Mouse (Mus musculus) embryo, embryonic 11.5 days (tissue): ENCODE measurements around the gene Mansc4.
A peak's percentile ranks its signal among the peaks of the same experiment; 100 is the strongest.

ENCODE experiments used
- DNase-seq: peaks from one replicate; pipeline ENCODE4 v3.0.0-alpha.2; 2012; ENCODE audit warnings: low read depth, low spot score

Gene Mansc4

DNA sequence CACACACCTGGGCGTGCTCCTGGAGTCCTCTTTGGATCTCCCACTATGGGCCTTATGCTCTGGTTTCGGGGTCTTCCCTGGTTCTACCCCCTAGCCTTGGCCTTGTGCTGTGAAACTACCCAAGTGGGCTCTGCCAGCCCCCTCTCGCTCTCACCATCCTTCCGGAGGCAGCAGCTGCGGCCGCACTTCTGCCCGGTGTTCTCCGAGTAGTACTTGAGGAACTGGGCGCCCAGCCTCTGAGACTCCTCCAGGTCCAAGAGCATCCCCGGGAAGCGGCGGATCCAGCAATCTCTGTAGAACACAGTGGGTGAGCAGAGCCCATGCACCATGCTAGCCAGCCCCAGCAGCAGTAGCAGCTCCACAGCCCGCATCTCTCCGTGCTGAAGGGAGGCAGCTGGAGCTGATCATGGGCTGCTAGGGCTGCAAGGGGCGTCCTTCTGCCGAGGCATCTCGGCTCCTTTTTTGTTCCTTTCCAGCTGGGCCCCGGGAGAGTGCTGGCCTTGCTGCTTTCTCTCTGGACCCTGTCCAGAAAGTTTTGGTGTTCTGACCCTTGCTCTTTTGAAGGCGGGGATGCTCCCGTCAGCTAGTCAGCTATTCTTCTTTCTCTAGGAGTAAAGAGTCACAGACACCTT lies at the start of gene Mansc4:
Gene Mansc4 (minus strand): TSS at position 439 of the 632 bp plus-strand sequence.
- DNase-seq: peak; percentile 36

DNA sequence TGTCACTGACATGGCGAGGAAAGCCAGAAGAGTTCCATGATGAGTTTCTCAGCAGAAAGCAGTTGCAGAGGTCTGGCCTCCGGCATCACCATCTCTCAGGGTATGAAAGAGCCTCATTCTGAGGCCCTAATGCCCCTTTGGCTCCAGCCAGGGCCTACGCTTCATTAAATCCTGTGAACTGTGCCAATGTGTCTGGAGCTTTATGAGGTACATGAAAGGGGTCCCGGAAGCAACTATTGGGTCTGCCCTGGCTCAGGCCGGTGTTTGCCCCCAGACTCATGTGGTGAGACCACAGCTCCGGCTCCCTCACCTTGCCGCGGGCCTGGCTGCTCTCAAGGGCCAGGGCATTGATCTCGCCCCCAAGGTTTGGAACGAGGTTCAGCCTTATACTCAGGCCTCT lies 40.4 kb upstream of the Mansc4 start:
- no peak for DNase-seq

DNA sequence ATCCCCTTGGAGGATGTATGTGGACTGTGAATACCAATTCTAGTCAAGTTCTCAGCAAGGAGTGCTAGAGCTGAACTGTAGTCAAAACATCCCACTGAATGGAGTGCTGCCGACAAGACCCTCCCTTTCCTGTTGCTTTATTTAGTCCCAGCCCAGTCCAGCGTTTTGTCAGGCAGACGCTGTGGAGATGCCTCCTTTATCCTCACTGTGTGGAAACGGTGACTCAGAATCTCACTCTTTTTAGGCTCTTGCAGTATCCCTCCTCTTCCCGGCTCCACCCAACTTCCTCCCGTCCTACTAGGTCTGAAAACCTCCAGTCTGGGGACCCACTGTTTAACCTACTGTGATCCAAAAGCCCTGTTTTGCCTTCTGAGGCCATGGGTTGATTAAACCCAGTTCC lies 34.5 kb upstream of the Mansc4 start:
- DNase-seq: no peak

DNA sequence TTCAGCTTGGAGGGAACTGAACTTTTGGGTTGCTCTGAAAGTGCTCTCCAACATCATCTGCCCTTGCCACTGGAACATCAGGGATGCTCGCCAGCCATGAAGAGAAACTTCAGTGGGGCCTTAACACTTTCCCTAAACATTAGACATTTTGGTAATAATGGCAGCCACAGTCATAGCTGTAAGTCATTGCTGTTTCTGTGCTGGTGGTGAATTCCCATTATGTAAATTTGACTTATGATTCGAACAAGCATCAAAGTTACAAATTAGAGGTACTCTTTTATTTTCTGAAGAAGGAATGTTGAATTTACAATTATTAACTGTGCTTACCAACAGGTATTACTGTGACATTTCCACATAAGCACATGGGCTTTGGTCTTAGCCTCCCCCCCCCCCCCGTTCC lies 31.4 kb upstream of the Mansc4 start:
- DNase-seq: no peak

DNA sequence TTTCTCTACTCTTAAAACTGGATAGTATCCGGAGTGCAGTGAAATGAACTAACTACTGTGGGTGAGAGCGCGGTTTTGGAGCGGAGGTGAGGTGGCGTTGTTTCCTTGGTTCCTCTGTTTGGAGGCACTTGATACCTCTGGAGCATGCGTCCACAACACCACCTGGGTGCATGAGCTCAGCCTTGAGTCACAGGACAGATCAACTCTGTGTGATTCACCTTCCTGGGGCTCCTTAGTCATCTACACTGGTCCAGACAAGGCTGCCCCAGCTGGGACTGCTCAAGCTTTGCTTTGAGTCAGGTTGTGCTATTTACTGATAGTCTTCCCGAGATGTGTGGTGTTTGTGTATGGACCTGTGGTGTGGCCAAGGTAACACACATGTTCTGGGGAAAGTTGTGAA lies 30.9 kb upstream of the Mansc4 start:
- no peak for DNase-seq

DNA sequence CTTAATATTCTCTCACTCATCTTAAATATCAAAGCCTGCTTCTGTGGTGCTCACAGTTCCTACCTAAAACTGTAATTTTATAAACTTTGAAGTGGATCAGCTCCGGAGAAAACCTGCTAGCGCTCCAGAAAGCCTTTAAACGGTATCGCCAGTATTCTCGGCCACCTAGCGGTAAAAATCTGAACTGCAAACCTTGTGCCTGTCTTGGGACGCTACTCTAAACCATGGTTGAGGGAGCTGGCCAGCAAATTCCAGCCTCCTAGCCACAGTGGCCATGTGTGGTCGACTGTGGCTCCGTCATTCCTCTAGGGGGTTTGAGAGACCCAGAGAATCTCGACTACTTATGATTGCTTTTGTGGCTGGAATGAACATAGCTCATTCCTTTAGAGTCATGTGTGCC lies 29.7 kb upstream of the Mansc4 start:
- peak; percentile 80 for DNase-seq

DNA sequence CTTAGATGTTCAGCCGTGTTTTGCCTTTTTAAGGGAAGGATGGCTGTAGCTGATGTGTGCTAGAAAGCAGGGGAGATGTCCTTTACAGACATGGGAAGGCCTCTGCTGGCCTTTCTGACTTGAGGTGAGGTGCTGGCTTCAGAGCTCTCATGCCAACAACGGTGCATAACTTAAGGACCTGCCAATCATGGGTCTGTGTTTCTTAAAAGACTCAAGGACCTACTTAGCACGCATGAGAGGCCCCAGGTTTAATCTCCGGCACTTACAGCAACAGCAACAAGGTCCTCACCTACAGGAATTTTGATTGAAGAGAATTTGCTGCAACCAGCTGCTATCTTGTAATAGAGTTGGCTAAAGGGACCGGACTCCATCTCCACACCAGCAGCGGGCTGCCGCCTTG lies 22.5 kb upstream of the Mansc4 start:
- no peak for DNase-seq

DNA sequence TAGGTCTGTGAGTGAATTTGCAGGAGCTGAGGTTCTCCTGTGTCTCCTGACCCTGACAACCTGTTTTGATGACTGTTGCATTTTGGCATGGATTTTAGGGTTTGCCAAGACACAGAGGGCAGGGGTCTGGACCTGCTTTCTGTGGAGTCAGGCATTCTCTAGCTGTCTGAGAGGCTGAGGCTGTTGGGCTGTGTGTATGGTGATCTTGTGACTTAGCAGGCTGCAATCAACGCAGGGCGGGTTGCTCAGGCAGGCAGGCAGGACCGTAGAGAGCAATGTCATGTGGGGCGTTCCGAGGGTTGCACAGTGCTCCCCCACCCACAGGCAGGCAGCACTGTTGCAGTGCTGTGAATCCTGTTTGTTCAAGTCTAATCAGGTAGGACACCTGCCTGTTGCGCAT lies 19.9 kb upstream of the Mansc4 start:
- DNase-seq: no peak

DNA sequence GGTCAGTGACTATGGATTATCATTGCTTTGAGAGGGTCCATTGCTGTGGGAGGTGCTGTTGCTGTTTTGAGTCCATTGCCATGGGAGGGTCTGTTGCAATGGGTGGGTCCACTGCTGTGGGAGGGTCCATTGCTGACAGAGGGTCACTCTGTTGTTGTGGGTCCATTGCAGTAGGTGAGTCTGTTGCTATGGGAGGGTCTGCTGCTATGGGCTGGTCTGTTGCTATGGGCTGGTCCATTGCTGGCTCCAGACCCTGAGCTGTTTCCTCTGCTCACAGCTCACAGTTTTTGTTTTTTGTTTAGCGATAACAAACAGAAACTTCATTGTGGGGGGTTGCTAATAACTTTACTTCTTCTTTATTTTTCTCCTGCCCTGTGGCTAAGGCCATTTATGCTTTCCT lies 18.7 kb upstream of the Mansc4 start:
- no peak for DNase-seq

DNA sequence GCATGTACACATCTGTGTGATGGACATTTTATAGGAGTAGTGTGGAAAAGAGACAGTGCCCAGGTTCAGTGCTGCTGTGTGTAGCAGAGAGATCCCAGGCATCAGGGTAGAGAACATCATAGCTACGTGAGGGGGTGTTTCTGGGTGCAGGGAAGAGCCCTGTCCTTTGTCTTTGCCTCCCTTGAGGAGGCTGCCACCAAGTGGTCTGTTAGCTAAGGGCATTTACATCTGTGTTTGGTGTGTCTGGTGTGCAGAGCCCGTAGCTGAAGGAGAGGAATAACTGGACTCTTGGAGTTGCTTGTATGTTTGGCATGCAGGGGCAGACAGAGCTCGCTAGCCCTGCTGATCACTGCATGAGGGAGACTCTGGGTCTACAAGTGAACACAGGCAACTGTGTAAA lies 15.5 kb upstream of the Mansc4 start:
- DNase-seq: no peak

DNA sequence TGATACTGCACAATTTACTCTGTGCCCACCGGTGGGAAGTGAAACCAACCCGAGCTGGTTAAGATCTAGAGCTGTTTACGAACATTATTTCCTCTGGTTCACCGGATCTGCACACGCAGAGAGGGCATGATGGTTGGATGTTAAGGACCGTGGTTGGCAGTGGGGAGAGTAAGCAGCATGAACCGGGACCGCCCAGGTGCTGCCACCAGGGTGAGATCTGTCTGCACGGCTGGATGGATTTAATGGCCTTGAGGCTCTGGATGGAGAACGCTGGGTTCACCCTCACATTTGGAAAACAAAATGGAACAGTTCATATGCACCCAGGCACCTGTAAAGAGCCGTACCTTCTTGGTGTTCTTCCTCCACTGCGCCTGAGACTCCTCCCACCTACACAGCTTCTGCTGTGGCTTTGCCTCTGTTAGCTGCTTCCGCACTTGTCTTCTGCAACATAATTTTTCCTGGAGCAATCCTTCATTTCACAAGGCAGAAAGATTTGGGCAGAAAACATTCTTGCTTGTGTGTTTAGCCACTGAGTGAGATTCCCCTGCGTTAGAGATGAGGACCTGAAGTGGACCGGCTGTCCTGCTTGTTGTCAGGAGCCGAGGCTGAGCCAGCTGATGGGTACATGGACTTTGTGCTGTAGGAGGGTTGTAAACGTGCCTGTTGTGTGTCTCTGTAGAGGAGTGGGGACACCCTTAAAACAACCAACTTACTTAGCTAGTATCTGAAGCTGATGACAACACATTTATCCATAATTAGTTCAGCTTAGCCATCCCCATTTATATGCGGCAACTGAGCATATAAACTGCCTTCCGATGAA lies 12.8 kb upstream of the Mansc4 start:
- DNase-seq: no peak

DNA sequence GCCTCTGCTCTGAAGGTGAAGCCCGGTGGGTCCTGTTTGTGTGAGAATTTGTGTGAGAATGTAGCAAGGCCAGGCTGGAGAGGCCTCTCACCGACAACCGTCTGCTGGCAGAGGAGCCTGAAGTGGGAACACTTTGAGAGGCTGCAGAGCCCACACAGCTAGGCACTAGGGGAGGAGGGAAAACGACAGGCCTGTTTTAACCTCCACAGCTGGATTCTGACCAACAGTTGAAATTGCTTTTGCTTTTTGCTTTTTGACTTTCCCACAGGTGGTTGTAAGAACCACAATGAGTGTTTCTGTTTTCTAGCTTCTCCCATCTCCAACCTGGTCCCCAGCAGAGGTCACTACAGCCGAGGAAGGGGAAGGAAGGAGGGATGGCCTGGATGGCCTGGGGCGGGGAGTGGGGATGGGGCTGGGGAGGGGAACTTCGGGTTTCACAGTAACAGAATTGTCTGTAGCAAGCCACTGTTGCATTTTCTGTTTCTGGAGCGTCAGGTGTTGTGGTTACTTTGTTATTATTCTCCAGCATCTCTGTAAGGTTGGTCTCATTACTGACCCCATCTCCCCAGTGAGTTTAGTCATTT lies 10.6 kb upstream of the Mansc4 start:
- DNase-seq: no peak

DNA sequence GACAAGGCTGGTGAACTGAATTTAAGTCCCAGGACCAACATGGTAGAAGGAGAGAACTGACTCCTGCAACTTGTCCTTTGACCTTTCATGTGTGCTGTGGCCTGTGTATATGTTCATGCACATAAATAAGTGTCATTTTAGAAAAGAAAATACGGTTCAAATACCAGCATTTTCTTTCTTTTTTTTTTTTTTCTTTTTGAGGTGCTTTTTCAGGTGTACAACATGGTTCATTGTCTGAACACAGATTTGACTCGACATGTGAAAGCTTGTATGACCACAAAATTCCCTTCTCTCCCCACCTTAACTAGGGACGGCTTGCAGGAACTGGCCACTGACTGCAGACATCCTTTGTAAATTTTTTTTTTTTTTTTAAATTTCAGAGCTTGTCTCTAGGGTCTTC lies 10.1 kb upstream of the Mansc4 start:
- DNase-seq: no peak

DNA sequence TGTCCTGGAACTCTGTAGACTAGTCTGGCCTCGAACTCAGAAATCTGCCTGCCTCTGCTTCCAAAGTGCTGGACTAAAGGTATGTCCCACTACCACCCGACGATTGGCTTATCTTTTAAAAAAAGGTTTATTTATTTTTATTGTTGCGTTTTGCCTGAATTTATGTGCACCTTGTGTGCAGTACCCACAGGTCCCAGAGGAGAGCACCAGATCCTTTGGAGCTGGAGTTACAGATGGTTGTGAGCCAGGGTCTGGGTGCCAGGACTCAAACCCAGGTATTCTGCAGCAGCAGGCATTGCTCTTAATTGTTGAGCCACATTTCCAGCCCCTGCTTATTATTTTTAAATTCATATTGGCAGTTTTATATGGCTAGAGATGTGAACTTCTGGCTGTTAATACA lies 9.3 kb upstream of the Mansc4 start:
- DNase-seq: no peak

DNA sequence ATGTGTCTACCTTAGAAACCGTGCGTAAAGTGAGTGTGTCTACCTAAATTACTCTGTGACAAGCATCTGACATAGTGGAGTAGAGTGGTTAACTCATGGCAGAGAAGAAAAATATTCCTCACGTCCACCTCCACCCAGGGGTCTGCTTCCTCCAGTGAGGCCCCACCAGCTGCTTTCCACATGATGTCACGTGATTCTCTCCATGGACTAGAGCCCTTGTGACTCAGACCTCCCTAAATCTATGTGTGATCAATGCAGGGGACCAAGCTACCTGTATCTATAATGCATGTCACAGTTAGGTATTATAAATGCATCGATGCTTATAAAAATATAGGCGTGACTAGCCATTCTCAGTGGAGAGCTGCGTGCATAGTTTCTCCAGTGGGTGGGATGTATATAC lies 7.9 kb upstream of the Mansc4 start:
- no peak for DNase-seq

DNA sequence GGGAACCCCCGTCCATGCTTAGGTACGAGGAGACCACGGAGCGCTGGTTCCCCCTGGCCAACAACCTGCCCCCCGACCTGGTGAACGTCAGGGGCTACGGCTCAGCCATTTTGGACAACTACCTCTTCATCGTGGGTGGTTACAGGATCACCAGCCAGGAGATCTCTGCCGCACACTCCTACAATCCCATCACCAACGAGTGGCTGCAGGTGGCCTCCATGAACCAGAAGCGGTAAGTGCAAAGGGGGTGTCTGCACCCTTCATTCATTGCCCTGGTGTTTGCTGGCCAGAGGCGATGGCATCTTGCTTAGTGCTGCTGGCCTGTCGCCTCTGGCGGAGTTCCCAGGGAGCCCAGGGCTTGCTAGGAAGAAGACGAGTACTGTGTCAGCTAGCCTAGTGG lies 5.3 kb upstream of the Mansc4 start:
- no peak for DNase-seq

DNA sequence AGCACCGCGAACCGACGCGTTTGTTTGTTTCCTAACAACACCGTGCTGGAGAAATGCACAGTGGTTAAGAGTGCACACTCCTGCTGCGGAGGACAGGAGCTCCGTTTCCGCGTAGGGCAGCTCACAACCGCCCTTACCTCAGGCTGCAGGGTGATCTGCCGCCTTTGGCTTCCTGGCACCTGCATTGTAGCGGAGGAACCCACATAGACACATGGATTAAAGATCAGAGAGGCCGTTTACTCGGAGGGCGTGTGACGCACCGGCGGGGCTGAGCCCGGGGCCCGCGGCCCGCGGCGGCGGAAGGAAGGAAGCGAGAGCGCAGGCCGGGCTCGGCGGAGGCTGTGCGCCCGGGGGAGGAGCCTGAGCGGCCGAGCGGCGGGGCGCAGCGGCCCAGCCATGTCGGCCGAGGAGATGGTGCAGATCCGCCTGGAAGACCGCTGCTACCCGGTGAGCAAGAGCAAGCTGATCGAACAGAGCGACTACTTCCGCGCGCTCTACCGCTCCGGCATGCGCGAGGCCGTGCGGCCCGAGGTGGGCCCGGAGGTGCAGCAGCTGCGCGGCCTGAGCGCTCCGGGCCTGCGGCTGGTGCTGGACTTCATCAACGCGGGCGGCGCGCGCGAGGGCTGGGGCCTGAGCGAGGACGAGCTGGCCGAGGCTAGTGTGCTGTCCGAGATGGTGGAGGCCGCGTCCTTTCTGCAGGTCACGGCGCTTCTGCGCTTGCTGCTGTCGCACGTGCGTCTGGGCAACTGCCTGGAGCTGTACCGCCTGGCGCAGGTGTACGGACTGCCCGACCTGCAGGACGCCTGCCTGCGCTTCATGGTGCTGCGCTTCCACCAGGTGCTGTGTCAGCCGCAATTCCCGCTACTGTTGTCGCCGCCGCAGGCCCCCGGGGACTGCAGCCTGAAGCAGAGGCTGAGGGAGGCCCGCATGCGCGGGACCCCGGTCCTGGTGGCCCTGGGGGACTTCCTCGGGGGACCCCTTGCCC lies 4.6 kb upstream of the Mansc4 start, which contains the start of gene Klhl42:
Gene Klhl42 (plus strand): TSS at position 244 of the 985 bp plus-strand sequence.
- peak; percentile 46 for DNase-seq

DNA sequence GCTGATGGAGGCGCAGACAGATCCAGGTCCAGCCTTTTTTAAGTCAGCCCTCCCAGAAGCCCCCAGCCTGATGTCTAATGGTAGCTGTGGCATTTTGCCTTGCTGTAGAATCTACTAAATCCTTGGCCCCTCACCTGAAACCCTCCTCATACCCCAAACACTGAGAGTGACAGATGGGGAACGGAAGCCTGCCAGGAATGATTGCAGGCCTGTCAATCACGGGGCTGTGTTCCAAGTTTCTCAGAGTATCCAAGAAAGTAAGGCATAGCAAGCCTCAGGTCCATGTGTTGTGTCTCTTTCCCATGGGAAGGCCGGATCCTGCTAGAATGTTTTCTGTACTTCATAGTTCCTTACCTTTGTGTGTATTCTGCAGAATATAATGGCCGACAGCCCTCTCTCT lies 3.4 kb upstream of the Mansc4 start:
- no peak for DNase-seq

DNA sequence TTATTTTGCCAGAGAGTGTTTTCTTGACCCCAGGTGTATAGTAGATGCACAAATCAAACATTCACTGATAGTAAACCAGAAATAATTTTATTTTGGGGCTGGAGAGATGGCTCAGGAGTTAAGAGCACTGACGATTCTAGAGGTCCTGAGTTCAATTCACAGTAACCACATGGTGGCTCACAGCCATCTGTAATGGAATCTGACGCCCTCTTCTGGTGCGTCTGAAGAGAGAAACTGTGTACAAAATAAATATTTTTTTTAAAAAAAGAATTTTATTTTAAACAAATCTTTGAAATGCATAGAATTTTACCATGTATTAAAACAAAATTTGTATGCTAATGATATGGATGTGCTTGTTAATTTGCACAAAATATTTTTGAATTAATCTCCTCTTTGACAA lies 1.7 kb upstream of the Mansc4 start:
- no peak for DNase-seq

DNA sequence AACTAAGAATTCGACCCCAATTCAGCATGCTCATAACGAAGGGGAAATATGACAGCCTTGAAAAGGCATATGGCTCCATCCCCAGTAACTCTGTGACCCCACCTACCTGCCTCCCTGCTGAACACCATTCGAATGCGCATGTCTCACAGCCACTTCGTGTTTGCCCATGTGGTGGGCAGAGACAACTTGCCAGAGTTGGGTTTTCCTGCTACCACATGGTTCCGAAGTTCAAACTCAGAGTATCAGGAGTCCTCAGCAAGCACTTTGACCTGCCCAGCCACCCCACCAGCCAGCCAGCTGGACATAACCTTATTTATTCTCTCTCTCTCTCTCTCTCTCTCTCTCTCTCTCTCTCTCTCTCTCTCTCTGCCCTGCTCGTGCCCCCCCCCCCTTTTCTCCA lies 904 bp upstream of the Mansc4 start:
- no peak for DNase-seq

DNA sequence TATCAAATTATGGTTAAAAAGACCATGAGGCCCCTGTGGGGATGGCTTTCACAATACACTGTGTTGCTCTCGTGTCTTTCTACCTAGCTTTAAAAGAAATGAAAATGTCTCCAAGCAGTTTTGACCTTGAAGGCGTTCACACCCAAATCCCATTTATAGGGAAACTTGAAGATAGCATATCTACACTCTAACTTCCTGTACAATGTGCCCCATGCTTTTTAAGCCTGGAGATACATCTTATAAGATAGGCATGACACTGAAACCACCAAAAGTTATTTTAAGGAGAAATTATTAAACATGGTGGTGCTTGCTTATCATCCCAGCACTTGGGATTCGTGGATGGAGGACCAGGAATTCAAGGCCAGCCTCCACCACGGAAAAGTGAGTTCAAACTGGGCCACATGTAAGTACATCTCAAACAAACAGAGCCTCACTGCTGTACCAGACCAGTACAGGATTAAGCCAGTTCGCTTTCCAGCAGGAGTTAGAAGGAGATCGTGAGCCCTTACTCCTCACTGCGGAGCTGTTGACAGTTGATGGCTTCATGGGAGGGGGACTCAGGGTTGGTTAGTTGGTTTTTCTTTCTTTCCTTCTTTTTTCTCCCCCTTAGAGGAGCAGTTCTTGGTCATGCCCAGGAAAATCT lies 1.3 kb downstream of the Mansc4 start:
- DNase-seq: no peak
